Mouse (Mus musculus) forebrain, embryonic 12.5 days (tissue): ENCODE results near the gene Olfr229. TPM values are rescaled to one million over a fixed set of nuclear protein-coding genes. Genes with fewer than 3 reads are reported as not detected.
"Not testable (repeated sequence)": the region's sequence is repeated elsewhere in the genome, so short reads cannot be mapped to it uniquely, and the experiment has no call there.

Experiments used
- ATAC-seq: fragments of 200-750 bp; cut with Nextera tagmentation; 2 replicates; pipeline ENCODE4 v1.8.0; 2017; ENCODE audit warnings: moderate TSS enrichment; ENCODE audit not compliant: low FRiP score
- H3K27ac ChIP-seq: fragments of 300-500 bp; sonication (generic); 2 replicates; pipeline ENCODE4 v1.5.1; 2016; ENCODE audit warnings: mild to moderate bottlenecking
- H3K27me3 ChIP-seq: fragments of 300-500 bp; sonication (generic); 2 replicates; pipeline ENCODE4 v1.6.1; 2016; ENCODE audit warnings: mild to moderate bottlenecking
- H3K36me3 ChIP-seq: fragments of 300-500 bp; sonication (generic); replicated peaks from 2 replicates; pipeline ENCODE4 v1.6.1; 2016; ENCODE audit warnings: mild to moderate bottlenecking
- H3K4me1 ChIP-seq: fragments of 300-500 bp; sonication (generic); 2 replicates; pipeline ENCODE4 v1.6.1; 2016
- H3K4me2 ChIP-seq: fragments of 300-500 bp; sonication (generic); 2 replicates; pipeline ENCODE4 v1.6.1; 2016; ENCODE audit warnings: mild to moderate bottlenecking, moderate library complexity
- H3K4me3 ChIP-seq: fragments of 300-500 bp; sonication (generic); replicated peaks from 2 replicates; pipeline ENCODE4 v1.5.1; 2016; ENCODE audit warnings: mild to moderate bottlenecking
- H3K9ac ChIP-seq: fragments of 300-500 bp; sonication (generic); 2 replicates; pipeline ENCODE4 v1.6.1; 2016; ENCODE audit warnings: mild to moderate bottlenecking
- H3K9me3 ChIP-seq: fragments of 300-500 bp; sonication (generic); 2 replicates; pipeline ENCODE4 v1.6.1; 2016
- WGBS: fragments of 180-500 bp; shearing (Covaris S2); methylation state at CpG from one replicate; pipeline ENCODE4 v1.1.7; 2016; 5-methylcytosine and 5-hydroxymethylcytosine counted together
- polyA plus RNA-seq: library from polyadenylated mRNA; unstranded; fragments of >200 nt; fragmentation: Nextera tagmentation; extraction: Ambion mirVana; gene quantifications from 2 replicates; pipeline ENCODE4 v1.2.1, GENCODE M21; 2016

Gene Olfr229
- polyA plus RNA-seq: not detected in 2 replicates

- H3K36me3 ChIP-seq: no peaks in the 10 kb centered on the region
- no peak within 1 kb of the TSS for H3K4me2 ChIP-seq
- no peaks in the 10 kb centered on the region for H3K4me1 ChIP-seq
- WGBS: 65% methylated on average over 2 of the region's 2 CpGs
- no peaks in the 10 kb centered on the region for H3K9me3 ChIP-seq
- no peaks in the 10 kb centered on the region for H3K27me3 ChIP-seq
- no peak within 1 kb of the TSS for H3K27ac ChIP-seq
- no peak for ATAC-seq
- H3K4me3 ChIP-seq: no peak within 1 kb of the TSS
- no peak within 1 kb of the TSS for H3K9ac ChIP-seq
Measured at GRCm38 (mm10) chr9:39907036-39907435, at the start of gene Olfr229. Gene Olfr229, plus strand, starts transcription at chr9:39907336.

- H3K4me1 ChIP-seq: no peaks in the 10 kb centered on the region
- no peak for ATAC-seq
- 73% methylated on average over 2 of the region's 2 CpGs for WGBS
- no peaks in the 10 kb centered on the region for H3K36me3 ChIP-seq
- H3K9ac ChIP-seq: no peak within 1 kb of the TSS
- no peak within 1 kb of the TSS for H3K4me3 ChIP-seq
- no peaks in the 10 kb centered on the region for H3K27me3 ChIP-seq
- H3K27ac ChIP-seq: no peak within 1 kb of the TSS
- no peaks in the 10 kb centered on the region for H3K9me3 ChIP-seq
- H3K4me2 ChIP-seq: no peak within 1 kb of the TSS
Measured at GRCm38 (mm10) chr9:39866122-39866521, 41.0 kb upstream of the Olfr229 start, which contains the start of gene Olfr972. Gene Olfr972, plus strand, starts transcription at chr9:39866422.

GRCm38 (mm10) chr9:39871986-39872385, 35.1 kb upstream of the Olfr229 start:
- H3K27me3 ChIP-seq, H3K4me2 ChIP-seq, H3K4me3 ChIP-seq, H3K27ac ChIP-seq, H3K36me3 ChIP-seq, H3K9ac ChIP-seq, ATAC-seq, H3K9me3 ChIP-seq, H3K4me1 ChIP-seq: not testable (repeated sequence)
- WGBS: 95% methylated on average over 1 of the region's 1 CpGs

GRCm38 (mm10) chr9:39877541-39878396, 29.4 kb upstream of the Olfr229 start:
- not testable (repeated sequence) for H3K4me2 ChIP-seq, H3K36me3 ChIP-seq, H3K4me1 ChIP-seq, H3K9ac ChIP-seq, H3K9me3 ChIP-seq, H3K27ac ChIP-seq, H3K4me3 ChIP-seq, H3K27me3 ChIP-seq
- no CpG with 5 or more reads among the region's 4 CpGs for WGBS
- ATAC-seq: 0 out of 2 replicates have a peak, but pooled peaks have one; percentile 71

GRCm38 (mm10) chr9:39905106-39905505, 2.0 kb upstream of the Olfr229 start:
- H3K9ac ChIP-seq: no peak overlapping the region
- ATAC-seq: no peak
- H3K4me2 ChIP-seq: no peak overlapping the region
- H3K36me3 ChIP-seq: no peaks in the 10 kb centered on the region
- H3K4me1 ChIP-seq: no peaks in the 10 kb centered on the region
- no peaks in the 10 kb centered on the region for H3K9me3 ChIP-seq
- H3K4me3 ChIP-seq: no peak overlapping the region
- WGBS: 88% methylated on average over 6 of the region's 6 CpGs
- no peaks in the 10 kb centered on the region for H3K27me3 ChIP-seq
- no peak overlapping the region for H3K27ac ChIP-seq

- WGBS: 92% methylated on average over 3 of the region's 3 CpGs
- Histone ChIP-seq H3K36me3 (no peaks in the 10 kb centered on the region), H3K9me3 (no peaks in the 10 kb centered on the region), H3K27me3 (no peaks in the 10 kb centered on the region), H3K9ac (no peak overlapping the region), H3K27ac (no peak overlapping the region), H3K4me2 (no peak overlapping the region), H3K4me3 (no peak overlapping the region), H3K4me1 (no peaks in the 10 kb centered on the region)
- ATAC-seq: no peak
Measured at GRCm38 (mm10) chr9:39909939-39910338, 2.8 kb downstream of the Olfr229 start.

- no CpG with 5 or more reads among the region's 4 CpGs for WGBS
- H3K4me1 ChIP-seq, H3K4me3 ChIP-seq, H3K4me2 ChIP-seq, H3K27ac ChIP-seq, H3K36me3 ChIP-seq, H3K27me3 ChIP-seq, H3K9ac ChIP-seq, H3K9me3 ChIP-seq: not testable (repeated sequence)
- peak; percentile 79; the same call in 1 of the 2 replicates for ATAC-seq
Measured at GRCm38 (mm10) chr9:39927975-39928836, 21.1 kb downstream of the Olfr229 start.

GRCm38 (mm10) chr9:39928837-39929236, 21.7 kb downstream of the Olfr229 start:
- not testable (repeated sequence) for H3K4me2 ChIP-seq, H3K27me3 ChIP-seq, H3K9ac ChIP-seq, H3K9me3 ChIP-seq, H3K27ac ChIP-seq, H3K4me1 ChIP-seq, ATAC-seq, H3K36me3 ChIP-seq, H3K4me3 ChIP-seq
- 61% methylated on average over 1 of the region's 1 CpGs for WGBS

- Histone ChIP-seq H3K4me1 (no peaks in the 10 kb centered on the region), H3K9me3 (no peaks in the 10 kb centered on the region), H3K4me2 (no peak within 1 kb of the TSS), H3K36me3 (no peaks in the 10 kb centered on the region), H3K4me3 (no peak within 1 kb of the TSS), H3K27ac (no peak within 1 kb of the TSS), H3K27me3 (no peaks in the 10 kb centered on the region), H3K9ac (no peak within 1 kb of the TSS)
- ATAC-seq: no peak
- 89% methylated on average over 1 of the region's 1 CpGs for WGBS
Measured at GRCm38 (mm10) chr9:39937201-39937600, 30.1 kb downstream of the Olfr229 start, which contains the start of gene Olfr974. Gene Olfr974, plus strand, starts transcription at chr9:39937501.

GRCm38 (mm10) chr9:39951946-39952345, 44.8 kb downstream of the Olfr229 start, which contains the start of gene Olfr975:
Gene Olfr975, minus strand, starts transcription at chr9:39952046.
- H3K4me1 ChIP-seq: no peaks in the 10 kb centered on the region
- H3K27ac ChIP-seq: no peak within 1 kb of the TSS
- no peaks in the 10 kb centered on the region for H3K36me3 ChIP-seq
- WGBS: 55% methylated on average over 1 of the region's 1 CpGs
- H3K27me3 ChIP-seq: no peaks in the 10 kb centered on the region
- H3K9me3 ChIP-seq: no peaks in the 10 kb centered on the region
- no peak within 1 kb of the TSS for H3K4me2 ChIP-seq
- H3K9ac ChIP-seq: no peak within 1 kb of the TSS
- ATAC-seq: no peak
- H3K4me3 ChIP-seq: no peak within 1 kb of the TSS

- H3K9me3 ChIP-seq, H3K27ac ChIP-seq, ATAC-seq, H3K9ac ChIP-seq, H3K27me3 ChIP-seq, H3K36me3 ChIP-seq, H3K4me2 ChIP-seq, H3K4me1 ChIP-seq, H3K4me3 ChIP-seq: not testable (repeated sequence)
- WGBS: 92% methylated on average over 8 of the region's 9 CpGs
Measured at GRCm38 (mm10) chr9:39961033-39961432, 53.9 kb downstream of the Olfr229 start, which contains the start of gene Olfr976. Gene Olfr976, minus strand, starts transcription at chr9:39961133.
